Mouse (Mus musculus): ENCODE measurements around the gene Cers6.

DNA sequence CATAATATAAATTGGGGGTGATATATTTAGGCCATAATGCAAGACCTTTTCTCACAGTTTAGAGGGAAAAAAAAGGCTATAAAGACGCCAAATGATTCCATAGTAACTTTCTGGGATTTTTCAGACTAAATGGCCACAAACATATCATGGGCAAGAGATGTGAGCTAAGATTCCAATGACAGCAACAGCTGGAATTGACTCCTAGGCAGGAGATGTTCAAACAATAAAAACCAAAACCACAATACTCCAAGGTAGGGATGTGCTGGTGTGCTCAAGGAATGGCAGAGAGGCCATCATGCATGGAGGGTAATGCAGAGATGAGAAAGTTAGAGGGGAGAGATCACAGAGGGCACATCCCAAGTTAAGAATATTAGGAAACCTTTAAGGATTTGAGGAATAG, 257.8 kb downstream of the Cers6 start:
- no peak for TF ChIP-seq POLR2A (IDR thresholded peaks at IDR 0.05; ENCODE audit: extremely low read depth, insufficient read depth, low read length)
- no peak for TF ChIP-seq CTCF (IDR thresholded peaks at IDR 0.05; ENCODE audit: low read depth, low read length)

Measured in liver, adult 2 months (tissue).